Mouse (Mus musculus) limb, embryonic 12.5 days (tissue): Measurements from ENCODE around the gene Dpp7. TPM values are rescaled to one million over a fixed set of nuclear protein-coding genes. Genes with fewer than 3 reads are reported as not detected.

Source experiments
- ATAC-seq: fragments of 200-750 bp; cut with Nextera tagmentation; 2 replicates; pipeline ENCODE4 v1.8.0; 2017; ENCODE audit warnings: low read depth, moderate TSS enrichment; ENCODE audit not compliant: insufficient number of reproducible peaks, insufficient read depth, low FRiP score, low TSS enrichment
- H3K27ac ChIP-seq: fragments of 300-500 bp; sonication (generic); 2 replicates; pipeline ENCODE4 v1.5.1; 2016; ENCODE audit warnings: mild to moderate bottlenecking, moderate library complexity
- H3K27me3 ChIP-seq: fragments of 300-500 bp; sonication (generic); 2 replicates; pipeline ENCODE4 v1.6.1; 2016; ENCODE audit warnings: mild to moderate bottlenecking, moderate library complexity
- H3K36me3 ChIP-seq: fragments of 300-500 bp; sonication (generic); 2 replicates; pipeline ENCODE4 v1.6.1; 2016; ENCODE audit warnings: mild to moderate bottlenecking, moderate library complexity
- H3K4me1 ChIP-seq: fragments of 300-500 bp; sonication (generic); replicated peaks from 2 replicates; pipeline ENCODE4 v1.6.1; 2016
- H3K4me2 ChIP-seq: fragments of 300-500 bp; sonication (generic); 2 replicates; pipeline ENCODE4 v1.6.1; 2016; ENCODE audit warnings: mild to moderate bottlenecking, moderate library complexity
- H3K4me3 ChIP-seq: fragments of 300-500 bp; sonication (generic); replicated peaks from 2 replicates; pipeline ENCODE4 v1.5.1; 2016; ENCODE audit warnings: mild to moderate bottlenecking
- H3K9ac ChIP-seq: fragments of 300-500 bp; sonication (generic); replicated peaks from 2 replicates; pipeline ENCODE4 v1.6.1; 2016; ENCODE audit warnings: mild to moderate bottlenecking, moderate library complexity
- H3K9me3 ChIP-seq: fragments of 300-500 bp; sonication (generic); 2 replicates; pipeline ENCODE4 v1.6.1; 2016; ENCODE audit warnings: mild to moderate bottlenecking, moderate library complexity
- WGBS: fragments of 180-500 bp; shearing (Covaris S2); methylation state at CpG from one replicate; pipeline ENCODE4 v1.1.7; 2016; 5-methylcytosine and 5-hydroxymethylcytosine counted together
- polyA plus RNA-seq: library from polyadenylated mRNA; unstranded; fragments of >200 nt; fragmentation: Nextera tagmentation; extraction: Ambion mirVana; gene quantifications from 2 replicates; pipeline ENCODE4 v1.2.1, GENCODE M21; 2016

The Dpp7 gene
- polyA plus RNA-seq, 1 experiment from 2014 or later: 19.7 TPM

DNA sequence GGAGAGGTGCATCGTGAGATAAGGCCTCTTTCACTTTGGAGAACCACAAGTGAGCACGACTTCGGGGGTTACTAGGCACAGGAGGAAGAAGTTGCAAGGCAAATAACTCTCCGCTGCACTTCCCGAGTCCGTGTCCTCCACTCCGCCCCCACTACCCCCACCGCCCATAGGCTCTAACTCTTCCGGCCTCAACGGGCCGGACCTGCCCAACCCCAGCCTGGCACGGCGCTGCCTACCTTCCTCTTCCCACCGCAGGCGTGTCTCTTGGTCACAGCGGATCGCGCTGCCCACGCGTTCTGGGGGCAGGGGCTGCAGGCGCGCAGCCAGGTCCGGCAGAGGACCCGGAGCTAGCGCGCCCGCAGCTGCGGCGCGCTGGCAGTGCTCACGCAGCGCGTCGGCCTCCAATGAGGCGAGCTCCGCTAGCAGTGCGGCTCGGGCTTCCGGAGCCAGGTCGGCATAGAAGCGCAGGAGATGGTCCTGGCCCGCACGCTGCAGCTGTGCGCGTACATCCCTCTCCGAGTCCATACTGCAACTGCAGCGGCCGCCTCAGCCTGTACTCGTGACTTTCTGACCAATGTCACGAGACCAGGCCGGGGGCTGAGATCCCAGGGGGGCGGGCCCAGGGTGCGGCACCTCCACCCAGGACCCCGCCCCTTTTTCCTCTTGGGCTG is 9.1 kb upstream of the Dpp7 start, which contains the start of gene Uap1l1:
Gene Uap1l1, minus strand, starts transcription at position 592 of the 671 bp plus-strand sequence.
- Histone ChIP-seq H3K9me3 (no peaks in the 10 kb centered on the region), H3K4me3 (peak within 1 kb of the TSS; percentile 60), H3K4me2 (peak within 1 kb of the TSS; percentile 99), H3K27me3 (peaks cover 45% of the 10 kb centered on the region), H3K4me1 (peaks cover 8% of the 10 kb centered on the region; the same call in 1 of the 2 replicates), H3K9ac (peak within 1 kb of the TSS; percentile 69), H3K27ac (no peak within 1 kb of the TSS), H3K36me3 (no peaks in the 10 kb centered on the region)
- peak; percentile 63 for ATAC-seq
- WGBS: under 1% methylated on average over 54 of the region's 54 CpGs

DNA sequence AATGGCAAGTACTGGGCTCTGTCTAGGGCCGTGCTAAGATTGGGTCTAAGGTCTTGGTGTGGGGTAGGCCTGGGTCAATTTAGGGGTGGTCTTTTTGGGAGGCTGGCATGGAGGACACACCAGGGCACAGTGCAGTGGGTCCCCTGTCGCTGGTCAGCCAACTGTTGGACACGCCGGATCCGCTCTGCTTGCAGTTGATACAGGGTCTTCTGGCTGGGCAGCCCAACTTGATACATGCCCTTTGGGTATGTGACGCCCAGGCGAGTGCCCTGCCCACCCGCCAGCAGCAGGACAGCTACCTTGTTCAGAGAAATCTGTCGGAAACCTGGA is 8.6 kb upstream of the Dpp7 start:
- Histone ChIP-seq H3K9me3 (no peaks in the 10 kb centered on the region), H3K9ac (peak overlapping the region; percentile 69), H3K4me3 (peak overlapping the region; percentile 60), H3K4me1 (peaks cover 8% of the 10 kb centered on the region; the same call in 1 of the 2 replicates), H3K36me3 (no peaks in the 10 kb centered on the region), H3K27ac (no peak overlapping the region), H3K4me2 (peak overlapping the region; percentile 99), H3K27me3 (peaks cover 45% of the 10 kb centered on the region)
- 23% methylated on average over 9 of the region's 9 CpGs for WGBS
- ATAC-seq: no peak

DNA sequence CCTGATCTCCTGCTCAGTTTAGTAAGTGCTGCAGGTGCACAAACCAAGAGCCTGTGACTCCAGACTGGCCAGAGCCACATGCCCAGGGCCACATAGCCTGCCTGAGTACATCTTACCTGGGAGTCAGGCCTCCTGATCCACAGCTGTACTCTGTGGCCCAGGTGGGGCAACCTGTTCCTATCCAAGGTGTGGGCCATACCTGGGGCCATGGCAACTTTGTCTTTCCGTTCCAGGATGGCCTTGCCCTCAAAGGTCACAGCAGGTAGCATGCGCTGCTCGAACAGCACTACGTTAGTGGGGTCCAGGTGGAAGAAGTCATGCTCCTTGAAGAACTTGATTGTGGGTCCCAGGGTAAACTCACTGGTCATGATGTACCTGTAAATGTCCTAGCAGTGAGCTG is 8.2 kb upstream of the Dpp7 start:
- Histone ChIP-seq H3K4me1 (peaks cover 8% of the 10 kb centered on the region; the same call in 1 of the 2 replicates), H3K36me3 (no peaks in the 10 kb centered on the region), H3K27ac (no peak overlapping the region), H3K4me3 (peak overlapping the region; percentile 60; the same call in 1 of the 2 replicates), H3K9ac (no peak overlapping the region), H3K9me3 (no peaks in the 10 kb centered on the region), H3K4me2 (peak overlapping the region; percentile 99; the same call in 1 of the 2 replicates), H3K27me3 (peaks cover 45% of the 10 kb centered on the region)
- ATAC-seq: 0 out of 2 replicates have a peak, but pooled peaks have one; percentile 12
- WGBS: 86% methylated on average over 4 of the region's 4 CpGs

DNA sequence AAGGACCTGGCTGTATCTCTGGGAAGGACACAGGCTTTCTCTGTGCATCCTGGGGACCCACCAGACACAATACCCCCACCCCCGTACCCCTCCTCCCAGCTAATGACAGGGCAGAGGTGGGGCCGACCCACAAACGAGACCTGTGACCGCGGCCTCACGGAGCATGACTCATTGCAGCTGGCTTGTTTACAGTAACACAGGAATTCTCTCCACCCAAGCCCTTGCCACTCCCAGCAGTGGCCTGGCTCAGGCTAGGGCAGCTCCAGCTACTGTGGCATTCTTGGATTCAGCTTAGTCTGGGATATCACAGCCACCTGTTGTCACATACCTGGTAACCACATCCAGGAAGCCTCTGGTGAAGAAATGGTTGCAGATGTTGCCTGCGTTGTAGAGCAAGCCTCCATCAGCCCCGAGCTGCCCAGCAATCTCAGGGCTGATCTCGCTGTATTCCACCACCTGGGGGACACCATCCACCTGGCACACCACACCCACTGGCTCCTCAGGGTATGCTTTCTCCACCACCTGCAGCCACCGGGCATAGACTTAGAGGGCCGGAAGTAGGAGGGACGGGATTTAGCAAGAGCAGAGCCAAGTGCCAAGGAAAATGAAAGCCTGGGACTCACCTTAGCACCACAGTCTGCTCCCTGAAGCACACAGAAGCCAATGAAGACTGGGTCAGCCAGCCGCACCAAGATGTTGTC is 7.5 kb upstream of the Dpp7 start:
- Histone ChIP-seq H3K27me3 (peaks cover 45% of the 10 kb centered on the region), H3K4me3 (no peak overlapping the region), H3K27ac (no peak overlapping the region), H3K9me3 (no peaks in the 10 kb centered on the region), H3K36me3 (no peaks in the 10 kb centered on the region), H3K4me1 (peaks cover 8% of the 10 kb centered on the region; the same call in 1 of the 2 replicates), H3K9ac (no peak overlapping the region), H3K4me2 (no peak overlapping the region)
- WGBS: 53% methylated on average over 13 of the region's 13 CpGs
- no peak for ATAC-seq

DNA sequence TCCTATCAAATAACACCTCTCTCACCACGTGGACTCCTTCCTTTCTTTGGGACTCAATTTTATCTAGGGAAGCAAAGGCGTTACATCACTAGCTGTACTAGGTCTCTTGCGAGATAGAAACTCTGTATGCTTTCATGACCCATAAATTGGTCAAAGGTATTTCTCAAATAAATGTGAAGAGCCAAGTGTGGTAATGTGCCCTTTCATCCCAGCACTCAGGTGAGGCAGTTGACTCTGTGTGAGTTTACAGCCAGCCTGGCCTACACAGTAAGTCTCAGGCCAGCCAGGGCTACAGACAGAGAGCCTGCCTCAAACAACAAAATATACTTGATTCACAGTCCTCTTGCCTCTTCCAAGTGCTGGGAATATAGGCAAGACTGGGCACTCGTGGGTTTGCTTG is 3.7 kb upstream of the Dpp7 start:
- 74% methylated on average over 4 of the region's 4 CpGs for WGBS
- H3K9ac ChIP-seq: no peak overlapping the region
- no peak for ATAC-seq
- H3K27ac ChIP-seq: no peak overlapping the region
- no peak overlapping the region for H3K4me2 ChIP-seq
- H3K4me3 ChIP-seq: no peak overlapping the region
- no peaks in the 10 kb centered on the region for H3K36me3 ChIP-seq
- peaks cover 21% of the 10 kb centered on the region for H3K27me3 ChIP-seq
- no peaks in the 10 kb centered on the region for H3K9me3 ChIP-seq
- peaks cover 20% of the 10 kb centered on the region for H3K4me1 ChIP-seq

DNA sequence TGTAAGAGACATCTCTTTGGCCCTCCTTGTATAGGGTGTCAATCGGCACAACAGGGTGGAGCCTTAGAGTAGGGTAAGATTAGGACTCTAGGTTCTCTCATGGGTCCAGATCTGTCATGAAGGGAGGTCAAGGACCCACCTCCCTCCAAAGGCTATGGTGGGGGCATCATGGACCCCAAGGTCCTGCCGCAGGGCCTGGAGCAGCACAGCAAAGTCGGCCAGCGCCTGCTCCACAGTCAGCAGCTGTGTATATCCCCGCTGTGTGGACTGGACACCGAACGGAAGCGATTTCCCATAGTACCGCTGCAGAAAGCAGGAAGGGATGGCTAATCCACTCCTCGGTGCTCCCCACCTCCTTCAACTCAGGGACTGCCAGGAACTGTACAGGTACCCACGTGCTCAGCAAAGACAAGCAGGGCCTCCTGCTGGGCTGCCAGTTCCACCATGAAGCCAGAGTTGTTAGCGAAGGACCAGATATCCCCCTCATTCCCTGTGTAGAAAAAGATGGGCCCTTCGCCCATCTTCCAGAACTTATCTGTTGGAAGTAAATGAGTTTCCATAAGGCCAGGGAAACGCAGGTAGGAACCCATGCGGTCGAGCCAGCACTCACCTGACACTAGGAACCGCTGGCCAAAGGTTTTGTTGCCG is 616 bp downstream of the Dpp7 start:
- 35% methylated on average over 18 of the region's 18 CpGs for WGBS
- Histone ChIP-seq H3K4me3 (peak overlapping the region; percentile 56), H3K27ac (no peak overlapping the region), H3K9me3 (no peaks in the 10 kb centered on the region), H3K4me2 (peak overlapping the region; percentile 87), H3K27me3 (no peaks in the 10 kb centered on the region), H3K36me3 (peaks cover 33% of the 10 kb centered on the region), H3K4me1 (peaks cover 18% of the 10 kb centered on the region), H3K9ac (peak overlapping the region; percentile 61)
- ATAC-seq: no peak

DNA sequence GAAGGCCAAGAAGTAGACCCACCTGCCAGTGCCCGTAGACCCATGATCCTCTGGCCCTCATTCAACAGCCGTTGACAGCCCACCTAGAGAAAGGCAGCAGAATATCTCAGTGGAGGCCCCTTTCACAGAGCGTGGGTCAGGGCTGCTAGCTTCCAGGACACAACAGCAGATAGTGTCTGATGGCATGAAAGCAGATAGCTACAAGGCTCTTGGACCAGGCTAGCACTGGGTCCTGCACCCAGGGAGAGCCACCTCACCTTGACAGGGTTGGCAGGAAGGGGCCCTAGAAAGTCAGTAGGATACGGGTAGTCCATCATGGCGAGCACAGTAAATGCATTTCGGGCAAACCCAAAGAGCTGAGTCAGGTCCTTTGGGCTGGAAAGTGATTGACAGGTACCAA is 1.9 kb downstream of the Dpp7 start:
- Histone ChIP-seq H3K9ac (no peak overlapping the region), H3K4me2 (no peak overlapping the region), H3K27me3 (no peaks in the 10 kb centered on the region), H3K4me1 (peaks cover 18% of the 10 kb centered on the region), H3K36me3 (peaks cover 47% of the 10 kb centered on the region), H3K4me3 (no peak overlapping the region), H3K27ac (no peak overlapping the region), H3K9me3 (no peaks in the 10 kb centered on the region)
- WGBS: 90% methylated on average over 6 of the region's 6 CpGs
- no peak for ATAC-seq

DNA sequence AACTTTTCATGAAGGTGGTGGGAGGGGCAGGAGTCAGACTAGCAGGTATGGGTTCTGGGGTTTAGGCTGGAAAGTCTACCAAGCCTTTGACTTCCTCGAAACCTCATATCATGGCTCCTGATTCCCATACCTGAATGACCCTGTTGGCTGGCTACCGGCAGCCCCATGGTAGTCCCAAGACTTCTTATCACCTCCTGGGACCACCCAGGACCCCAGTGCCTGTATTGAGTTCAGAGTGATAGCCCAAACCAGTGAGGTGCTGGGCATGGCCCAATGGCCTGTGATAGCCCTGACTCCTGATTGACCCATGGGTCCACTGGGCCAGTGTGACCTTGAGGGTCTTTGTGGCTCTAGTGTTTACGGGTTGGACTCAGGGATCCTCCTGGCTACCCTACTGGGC is 5.5 kb downstream of the Dpp7 start:
- no peaks in the 10 kb centered on the region for H3K27me3 ChIP-seq
- H3K4me2 ChIP-seq: no peak overlapping the region
- ATAC-seq: no peak
- H3K27ac ChIP-seq: no peak overlapping the region
- H3K4me1 ChIP-seq: peaks cover 9% of the 10 kb centered on the region
- H3K4me3 ChIP-seq: no peak overlapping the region
- WGBS: 90% methylated on average over 3 of the region's 3 CpGs
- H3K9ac ChIP-seq: no peak overlapping the region
- H3K36me3 ChIP-seq: peaks cover 80% of the 10 kb centered on the region
- H3K9me3 ChIP-seq: no peaks in the 10 kb centered on the region

DNA sequence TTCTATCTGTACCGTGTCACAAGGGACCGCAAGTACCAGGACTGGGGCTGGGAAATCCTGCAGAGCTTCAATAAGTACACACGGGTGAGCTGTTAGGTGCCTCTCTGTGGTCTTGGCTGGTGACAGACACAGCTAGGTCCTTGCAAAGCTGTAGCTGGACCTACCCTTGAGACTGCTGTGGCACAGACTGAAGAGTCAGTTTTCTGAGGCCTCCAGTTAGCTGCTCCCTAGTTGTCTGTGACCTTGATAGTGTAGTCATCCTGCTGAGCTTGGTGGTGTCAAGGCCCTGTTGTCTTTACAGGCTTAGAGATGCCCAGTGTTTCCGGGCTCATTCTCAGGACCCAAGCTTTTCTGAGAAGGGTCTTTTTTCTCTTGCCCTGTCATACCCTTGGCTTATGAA is 6.7 kb downstream of the Dpp7 start:
- ATAC-seq: no peak
- WGBS: 92% methylated on average over 4 of the region's 4 CpGs
- peaks cover 92% of the 10 kb centered on the region for H3K36me3 ChIP-seq
- no peaks in the 10 kb centered on the region for H3K4me1 ChIP-seq
- no peak overlapping the region for H3K4me2 ChIP-seq
- H3K4me3 ChIP-seq: no peak overlapping the region
- H3K27ac ChIP-seq: no peak overlapping the region
- H3K9ac ChIP-seq: peak overlapping the region; percentile 23; the same call in 1 of the 2 replicates
- no peaks in the 10 kb centered on the region for H3K27me3 ChIP-seq
- no peaks in the 10 kb centered on the region for H3K9me3 ChIP-seq

DNA sequence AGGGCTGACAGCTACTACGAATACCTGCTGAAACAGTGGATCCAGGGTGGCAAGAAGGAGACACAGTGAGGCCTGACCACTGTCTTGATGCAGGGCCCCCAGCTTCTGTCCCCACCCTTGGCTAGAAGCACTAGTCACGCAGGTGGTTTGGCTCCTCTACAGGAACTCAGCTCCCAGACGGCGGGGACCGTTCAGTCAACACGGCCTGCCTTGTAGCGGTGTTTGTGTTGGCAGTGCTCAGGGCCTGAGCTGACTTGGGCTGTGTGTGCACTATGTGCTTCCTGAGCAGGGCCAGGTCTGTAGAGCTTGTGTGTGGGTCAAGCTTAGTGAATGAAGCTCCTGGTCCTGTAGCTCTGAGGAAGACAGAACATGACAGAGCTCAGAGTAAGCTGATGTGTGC is 8.0 kb downstream of the Dpp7 start:
- no peaks in the 10 kb centered on the region for H3K4me1 ChIP-seq
- no peak overlapping the region for H3K9ac ChIP-seq
- 94% methylated on average over 7 of the region's 7 CpGs for WGBS
- H3K4me3 ChIP-seq: no peak overlapping the region
- H3K4me2 ChIP-seq: no peak overlapping the region
- no peaks in the 10 kb centered on the region for H3K27me3 ChIP-seq
- H3K9me3 ChIP-seq: no peaks in the 10 kb centered on the region
- no peak for ATAC-seq
- H3K27ac ChIP-seq: no peak overlapping the region
- peaks cover 98% of the 10 kb centered on the region for H3K36me3 ChIP-seq

DNA sequence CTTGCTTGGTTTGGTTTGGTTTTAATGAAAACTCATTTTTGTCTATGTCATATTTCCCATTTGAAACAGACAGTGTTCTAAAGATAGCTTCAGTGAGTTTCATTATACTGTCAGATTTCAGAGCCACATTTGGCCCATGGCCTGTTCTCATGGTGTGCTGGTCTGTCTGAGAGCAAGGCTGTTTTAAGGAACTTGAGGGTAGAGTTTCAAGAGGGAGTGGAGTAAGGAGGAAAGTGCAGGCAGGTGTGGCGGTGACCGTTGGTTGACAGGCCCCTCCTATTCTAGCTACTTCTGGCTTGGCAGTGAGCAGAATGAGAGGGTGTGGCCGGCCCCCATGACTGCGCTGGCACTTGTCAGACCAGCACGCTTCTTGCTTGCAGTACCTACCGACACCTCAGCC is 17.9 kb downstream of the Dpp7 start:
- 93% methylated on average over 6 of the region's 6 CpGs for WGBS
- H3K9me3 ChIP-seq: no peaks in the 10 kb centered on the region
- no peak for ATAC-seq
- H3K4me3 ChIP-seq: no peak overlapping the region
- H3K4me2 ChIP-seq: no peak overlapping the region
- H3K27me3 ChIP-seq: no peaks in the 10 kb centered on the region
- no peak overlapping the region for H3K27ac ChIP-seq
- H3K9ac ChIP-seq: no peak overlapping the region
- peaks cover 88% of the 10 kb centered on the region for H3K36me3 ChIP-seq
- peaks cover 8% of the 10 kb centered on the region for H3K4me1 ChIP-seq
